In the genomic region with DNA sequence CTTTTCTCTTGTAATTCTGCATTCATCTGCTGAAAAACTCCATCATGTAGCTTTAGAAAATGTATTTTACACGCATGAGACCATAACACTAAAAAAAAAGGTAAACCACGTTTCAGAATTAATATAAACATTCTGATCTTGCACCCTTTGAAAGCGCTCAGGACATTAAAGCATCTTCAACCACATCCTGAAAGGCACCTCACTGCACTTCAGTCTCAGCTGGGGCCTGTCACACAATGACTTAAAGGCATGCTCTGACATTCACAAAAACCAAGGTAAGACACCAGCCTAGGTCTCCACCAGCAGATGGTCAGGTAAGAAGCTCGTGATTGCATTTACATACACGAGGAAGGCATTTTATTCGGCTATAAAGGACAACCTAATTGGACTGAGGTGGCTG, we compare ENCODE assay signal across 26 mouse cellular contexts.
DNase-seq lines count a peak whose midpoint lies in the region; ATAC-seq and TF ChIP-seq lines count a peak whose summit lies in the region.
"Had no signal": no experiment of that assay in that cellular context is flagged by ENCODE, and none has a peak within 500 bp of the region (broad histone marks: within the 10 kb centered on the region; RNA-seq: fewer than 3 reads in every experiment).

No protein-coding gene starts in this region.

- no peak overlapping the region for H3K9ac ChIP-seq in forebrain, embryonic 11.5 days (ENCODE audit: low read length)
- H3K9ac ChIP-seq: embryonic facial prominence, embryonic 13.5 days; hindbrain, embryonic 12.5 days; limb, embryonic 12.5 days; liver, embryonic 13.5 days; midbrain, embryonic 12.5 days; neural tube, embryonic 13.5 days had no signal

- no peak for TF ChIP-seq POLR2A in spleen, adult 2 months (IDR thresholded peaks at IDR 0.05; ENCODE audit: low read depth, low read length)

- H3K9me3 ChIP-seq in forebrain, embryonic 11.5 days (ENCODE audit: control insufficient read depth, low read length), result no peaks in the 10 kb centered on the region
- H3K9me3 ChIP-seq: embryonic facial prominence, embryonic 13.5 days; heart, embryonic 10.5 days; hindbrain, embryonic 12.5 days; limb, embryonic 12.5 days; liver, embryonic 13.5 days; midbrain, embryonic 12.5 days; neural tube, embryonic 13.5 days had no signal

- H3K27me3 ChIP-seq in spleen, adult 2 months (ENCODE audit: control insufficient read depth, insufficient read depth, low read length), result no peaks in the 10 kb centered on the region
- H3K27me3 ChIP-seq in forebrain, embryonic 11.5 days (ENCODE audit: control insufficient read depth, insufficient read depth, low read length), result no peaks in the 10 kb centered on the region
- H3K27me3 ChIP-seq: embryonic facial prominence, embryonic 13.5 days; hindbrain, embryonic 12.5 days; limb, embryonic 12.5 days; liver, embryonic 13.5 days; midbrain, embryonic 12.5 days; neural tube, embryonic 13.5 days; Patski had no signal

- H3K36me3 ChIP-seq in spleen, adult 2 months (ENCODE audit: control insufficient read depth, insufficient read depth, low read length), result no peaks in the 10 kb centered on the region
- H3K36me3 ChIP-seq in forebrain, embryonic 11.5 days (ENCODE audit: control insufficient read depth, insufficient read depth, low read length), result no peaks in the 10 kb centered on the region
- H3K36me3 ChIP-seq: embryonic facial prominence, embryonic 13.5 days; heart, embryonic 10.5 days; hindbrain, embryonic 12.5 days; limb, embryonic 12.5 days; liver, embryonic 13.5 days; midbrain, embryonic 12.5 days; neural tube, embryonic 13.5 days had no signal

- H3K27ac ChIP-seq in spleen, adult 2 months (ENCODE audit: insufficient read depth, low read length), result peak overlapping the region; percentile 58; the same call in 1 of the 2 replicates
- H3K27ac ChIP-seq in forebrain, embryonic 11.5 days (ENCODE audit: low read depth, low read length), result no peak overlapping the region
- H3K27ac ChIP-seq: embryonic facial prominence, embryonic 13.5 days; gastrocnemius, adult 2 months; hindbrain, embryonic 12.5 days; kidney, postnatal 0 days; limb, embryonic 12.5 days; liver, embryonic 13.5 days; midbrain, embryonic 12.5 days; neural tube, embryonic 13.5 days had no signal

- H3K4me2 ChIP-seq in forebrain, embryonic 11.5 days (ENCODE audit: low read depth, low read length, severe bottlenecking), result no peak overlapping the region
- H3K4me2 ChIP-seq: embryonic facial prominence, embryonic 13.5 days; hindbrain, embryonic 12.5 days; limb, embryonic 12.5 days; liver, embryonic 13.5 days; midbrain, embryonic 12.5 days; neural tube, embryonic 13.5 days had no signal

- WGBS in spleen, adult 2 months, result 63% methylated on average over 6 of the region's 6 CpGs
- 81% methylated on average over 6 of the region's 6 CpGs for WGBS in forebrain, embryonic 11.5 days

- no peak for TF ChIP-seq CTCF in spleen, adult 2 months (IDR thresholded peaks at IDR 0.05; ENCODE audit: extremely low read depth, insufficient read depth, insufficient read length, insufficient replicate concordance)

- H3K4me3 ChIP-seq in spleen, adult 2 months (ENCODE audit: extremely low read depth, insufficient read depth, insufficient read length), result no peak overlapping the region
- H3K4me3 ChIP-seq in forebrain, embryonic 11.5 days (ENCODE audit: low read depth, low read length), result no peak overlapping the region
- H3K4me3 ChIP-seq: embryonic facial prominence, embryonic 13.5 days; gastrocnemius, adult 2 months; heart, embryonic 10.5 days; hindbrain, embryonic 12.5 days; limb, embryonic 12.5 days; liver, embryonic 13.5 days; midbrain, embryonic 12.5 days; neural tube, embryonic 13.5 days had no signal

- peaks cover 9% of the 10 kb centered on the region; the same call in 1 of the 2 replicates for H3K4me1 ChIP-seq in spleen, adult 2 months (ENCODE audit: control insufficient read depth, insufficient read depth, insufficient read length)
- 0 out of 2 replicates have a peak, but pooled peaks cover 1% of the 10 kb centered on the region for H3K4me1 ChIP-seq in forebrain, embryonic 11.5 days (replicated peaks; ENCODE audit: control insufficient read depth, insufficient read depth, low read length)

- ATAC-seq in inflammation-experienced regulatory T-cells, adult 6 months, result peak; percentile 79
- ATAC-seq in forebrain, embryonic 11.5 days (replicated peaks; ENCODE audit: low FRiP score), result no peak
- ATAC-seq: forebrain, embryonic 14.5 days had no signal

- peak in 1 of 2 experiments; percentile 22 for DNase-seq in spleen, adult 2 months (ENCODE audit: low read depth in 1 of 2, low spot score in 2 of 2)
- no peak for DNase-seq in spleen, postnatal 36 days (ENCODE audit: low spot score in 2 of 2)
- DNase-seq in CD8-positive naive resting alpha-beta T cell, adult 2 months (ENCODE audit: low read depth in 2 of 2, low spot score in 2 of 2), result peak; percentile 29 to 41
- peak; percentile 40 for DNase-seq in thymus, postnatal 14 days
- DNase-seq in cerebellum, postnatal 14 days, result no peak
- no peak for DNase-seq in forebrain, embryonic 11.5 days (ENCODE audit: low spot score)
- no peak for DNase-seq in gastrocnemius, adult 8-10 months (ENCODE audit: low spot score in 2 of 2)
- DNase-seq: cerebellum, adult 18-20 months; cerebellum, postnatal 25 days; embryo, embryonic 11 days; gastrocnemius, adult 2 months; heart, postnatal 14 days; kidney, adult 18-20 months; liver, embryonic 13.5 days; lung, adult 2 months; lung, postnatal 14 days had no signal

Comparison
In these comparisons a context has a peak if more than half of its experiments do, and no peak if none do; other contexts are left out.
1. DNase-seq: peak in CD8-positive naive resting alpha-beta T cell, adult 2 months (2 of 2) and thymus, postnatal 14 days (single experiment); none in spleen, postnatal 36 days (0 of 2), cerebellum, postnatal 14 days (0 of 2), forebrain, embryonic 11.5 days (single experiment) and gastrocnemius, adult 8-10 months (0 of 2).